21 mouse cellular contexts compared by ENCODE assay signal in genomic region chr17:87734471-87734870, GRCm38 (mm10).
DNase-seq lines count a peak whose midpoint lies in the region; ATAC-seq lines count a peak whose summit lies in the region.
"Had no signal": no experiment of that assay in that cellular context is flagged by ENCODE, and none has a peak within 500 bp of the region (broad histone marks: within the 10 kb centered on the region; RNA-seq: fewer than 3 reads in every experiment).

No protein-coding gene starts in this region.

- H3K27ac ChIP-seq in heart, embryonic 10.5 days = no peak overlapping the region
- H3K27ac ChIP-seq in midbrain, embryonic 11.5 days (ENCODE audit: low read depth, low read length) = no peak overlapping the region
- no peak overlapping the region for H3K27ac ChIP-seq in midbrain, embryonic 14.5 days (replicated peaks; ENCODE audit: low read depth, low read length)

- no peaks in the 10 kb centered on the region for H3K9me3 ChIP-seq in heart, embryonic 10.5 days
- H3K9me3 ChIP-seq in midbrain, embryonic 11.5 days (ENCODE audit: control insufficient read depth, low read length) = no peaks in the 10 kb centered on the region
- no peaks in the 10 kb centered on the region for H3K9me3 ChIP-seq in midbrain, embryonic 14.5 days (ENCODE audit: control insufficient read depth, low read length)
- H3K9me3 ChIP-seq: G1E had no signal

- H3K4me2 ChIP-seq in midbrain, embryonic 11.5 days = no peak overlapping the region
- no peak overlapping the region for H3K4me2 ChIP-seq in midbrain, embryonic 14.5 days (ENCODE audit: low read length)

- H3K36me3 ChIP-seq in heart, embryonic 10.5 days = no peaks in the 10 kb centered on the region
- no peaks in the 10 kb centered on the region for H3K36me3 ChIP-seq in midbrain, embryonic 11.5 days (ENCODE audit: control insufficient read depth, insufficient read depth, low read length)
- no peaks in the 10 kb centered on the region for H3K36me3 ChIP-seq in midbrain, embryonic 14.5 days (ENCODE audit: control insufficient read depth, insufficient read depth, low read length)
- H3K36me3 ChIP-seq: G1E had no signal

- H3K27me3 ChIP-seq in heart, embryonic 10.5 days (ENCODE audit: insufficient read depth, poor library complexity, severe bottlenecking) = no peaks in the 10 kb centered on the region
- no peaks in the 10 kb centered on the region for H3K27me3 ChIP-seq in midbrain, embryonic 11.5 days (ENCODE audit: control insufficient read depth, insufficient read depth, low read length)
- H3K27me3 ChIP-seq in midbrain, embryonic 14.5 days (ENCODE audit: control insufficient read depth, insufficient read depth, low read length) = no peaks in the 10 kb centered on the region
- H3K27me3 ChIP-seq: CH12.LX, Patski had no signal

- H3K4me1 ChIP-seq in heart, embryonic 10.5 days = no peaks in the 10 kb centered on the region
- H3K4me1 ChIP-seq in midbrain, embryonic 11.5 days (ENCODE audit: control insufficient read depth, insufficient read depth, low read length) = no peaks in the 10 kb centered on the region
- no peaks in the 10 kb centered on the region for H3K4me1 ChIP-seq in midbrain, embryonic 14.5 days (ENCODE audit: control insufficient read depth, insufficient read depth, low read length)

- H3K9ac ChIP-seq in midbrain, embryonic 11.5 days (ENCODE audit: low read length) = no peak overlapping the region
- no peak overlapping the region for H3K9ac ChIP-seq in midbrain, embryonic 14.5 days (replicated peaks; ENCODE audit: low read length)

- 81% methylated on average over 8 of the region's 8 CpGs for WGBS in heart, embryonic 10.5 days
- 94% methylated on average over 8 of the region's 8 CpGs for WGBS in midbrain, embryonic 11.5 days
- WGBS in midbrain, embryonic 14.5 days = 89% methylated on average over 8 of the region's 8 CpGs

- peak; percentile 59; the same call in 1 of the 2 replicates for ATAC-seq in frontal cortex, adult (ENCODE audit: low TSS enrichment)
- ATAC-seq in midbrain, embryonic 11.5 days (ENCODE audit: low FRiP score) = no peak
- ATAC-seq in midbrain, embryonic 14.5 days (ENCODE audit: low FRiP score, low TSS enrichment) = no peak
- ATAC-seq: activated CD4-positive, CD25-positive, alpha-beta regulatory T cell, adult 4 months; CD4-positive, CD25-positive, alpha-beta regulatory T cell, adult 4 months; Patski had no signal

- intact Hi-C loops in heart, postnatal 14 days (cut with DNase I) = no loop called here

- no peak overlapping the region for H3K4me3 ChIP-seq in heart, embryonic 10.5 days
- no peak overlapping the region for H3K4me3 ChIP-seq in midbrain, embryonic 11.5 days (ENCODE audit: low read depth, low read length)
- H3K4me3 ChIP-seq in midbrain, embryonic 14.5 days (replicated peaks; ENCODE audit: low read depth, low read length) = no peak overlapping the region

- DNase-seq in frontal cortex, postnatal 14 days (ENCODE audit: low spot score in 2 of 2) = no peak
- DNase-seq in heart, embryonic 10.5 days (ENCODE audit: low spot score) = peak; percentile 51
- DNase-seq in heart, postnatal 14 days = no peak
- peak; percentile 51 for DNase-seq in midbrain, embryonic 11.5 days (ENCODE audit: low spot score, missing footprints)
- no peak for DNase-seq in midbrain, embryonic 14.5 days
- DNase-seq: adrenal gland, adult 2 months; adrenal gland, adult 8-10 months; adrenal gland, postnatal 10 days; adrenal gland, postnatal 14 days; adrenal gland, postnatal 25 days; adrenal gland, postnatal 36 days; B cell, adult 2 months; cerebellum, adult 11 months; cerebellum, adult 11-12 months; cerebellum, adult 18-20 months had no signal

Comparison
In these comparisons a context has a peak if more than half of its experiments do, and no peak if none do; other contexts are left out.
1. DNase-seq: peak in heart, embryonic 10.5 days (single experiment) and midbrain, embryonic 11.5 days (single experiment); none in frontal cortex, postnatal 14 days (0 of 2), heart, postnatal 14 days (0 of 2) and midbrain, embryonic 14.5 days (single experiment).